Mouse (Mus musculus): ENCODE measurements around the gene Dnajc28.
A peak's percentile ranks its signal among the peaks of the same experiment; 100 is the strongest.

Gene Dnajc28

DNA sequence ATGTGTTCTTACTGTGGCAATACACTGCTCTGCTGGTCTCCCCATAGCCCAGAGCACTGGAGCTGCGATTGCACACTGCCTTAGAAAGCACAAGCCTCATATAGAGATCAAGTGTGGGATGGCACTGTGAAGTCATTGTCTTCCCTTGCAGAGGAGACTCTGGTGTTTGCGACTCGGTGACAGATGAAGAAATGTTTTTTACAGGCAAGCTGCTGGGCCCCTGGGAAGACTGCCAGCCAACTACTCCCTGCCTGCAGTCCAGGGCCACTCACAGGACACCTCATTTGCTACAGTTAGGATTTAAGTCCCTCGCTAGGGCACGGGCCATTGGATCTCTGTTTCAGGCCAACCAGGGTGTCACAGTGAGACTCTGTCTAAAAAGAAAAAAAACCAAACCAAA is 13.6 kb upstream of the Dnajc28 start:
- no peak for DNase-seq (ENCODE audit: low read depth)

GRCm38 (mm10) chr16:91630584-91630983 is 11.8 kb upstream of the Dnajc28 start:
- no peak for DNase-seq (ENCODE audit: low read depth)

- no peak for DNase-seq (ENCODE audit: low read depth)
These were observed 10.9 kb upstream of the Dnajc28 start for GRCm38 (mm10) chr16:91629749-91630148.

GRCm38 (mm10) chr16:91628673-91629072 is 9.8 kb upstream of the Dnajc28 start:
- DNase-seq (ENCODE audit: low read depth), result no peak

GRCm38 (mm10) chr16:91627831-91628230 is 9.0 kb upstream of the Dnajc28 start:
- no peak for DNase-seq (ENCODE audit: low read depth)

- DNase-seq (ENCODE audit: low read depth), result no peak
These were observed 4.2 kb upstream of the Dnajc28 start for GRCm38 (mm10) chr16:91623074-91623473.

DNA sequence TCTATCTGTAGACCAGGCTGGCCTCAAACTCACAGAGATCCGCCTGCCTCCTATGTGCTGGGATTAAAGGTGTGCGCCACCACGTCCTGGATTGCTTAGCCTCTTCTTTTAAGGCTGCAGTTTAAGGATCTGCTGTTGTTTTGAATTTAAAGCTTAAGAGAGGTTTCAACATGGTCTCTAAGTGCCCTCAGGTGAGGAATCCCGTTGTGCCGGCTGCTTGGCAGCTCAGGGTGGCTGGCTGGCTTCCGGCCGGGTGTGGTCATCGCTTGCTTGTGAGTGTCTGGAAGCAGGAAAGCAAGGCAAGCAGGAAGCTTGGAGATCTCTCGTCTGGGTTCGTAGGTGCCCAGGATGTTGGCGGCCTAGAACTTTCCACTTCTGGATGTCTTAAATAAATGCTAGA is 2.2 kb upstream of the Dnajc28 start:
- DNase-seq (ENCODE audit: low read depth), result no peak

- no peak for DNase-seq (ENCODE audit: low read depth)
These were observed 1.4 kb upstream of the Dnajc28 start for GRCm38 (mm10) chr16:91620185-91620584.

- no peak for DNase-seq (ENCODE audit: low read depth)
These were observed 4.3 kb downstream of the Dnajc28 start for GRCm38 (mm10) chr16:91614552-91614951.

DNA sequence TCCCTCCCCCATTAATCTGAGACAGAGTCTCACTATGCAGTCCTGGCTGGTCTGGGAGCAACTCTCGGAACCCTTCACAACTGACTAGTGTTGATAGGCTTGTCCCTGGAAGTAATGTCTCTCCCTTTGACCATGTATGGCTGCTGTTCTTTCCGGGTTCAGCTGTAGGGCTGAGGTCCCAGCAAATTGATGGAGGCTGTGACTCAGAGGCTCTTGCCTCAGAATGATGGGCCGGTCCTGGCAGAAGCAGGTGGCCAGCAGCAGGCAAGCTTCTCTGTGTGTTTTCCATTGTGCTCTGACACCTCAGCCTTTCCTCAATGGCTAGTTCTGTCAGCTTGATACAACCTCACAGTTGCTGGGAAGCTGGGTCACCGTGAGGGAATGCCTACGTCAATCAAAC is 6.3 kb downstream of the Dnajc28 start:
- DNase-seq (ENCODE audit: low read depth), result no peak

DNA sequence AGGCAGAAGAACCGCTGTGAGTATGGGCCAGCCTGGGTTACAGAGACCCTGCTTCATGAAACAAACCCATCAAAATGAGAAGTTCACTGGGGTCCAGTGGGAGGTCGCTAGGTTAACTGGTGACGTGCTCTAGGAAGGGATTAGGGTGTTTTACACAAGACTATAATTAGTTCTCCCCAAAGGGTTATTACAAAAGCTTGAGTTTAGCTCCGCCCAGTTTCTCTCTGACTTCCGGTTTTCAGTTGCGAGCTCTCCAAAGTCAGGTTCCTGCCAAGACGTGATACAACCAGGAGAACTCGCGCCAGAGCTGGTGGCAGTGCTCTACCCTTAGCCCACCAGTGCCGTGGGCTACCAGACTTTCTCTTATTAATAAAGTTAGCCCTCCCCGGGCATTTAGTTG is 7.6 kb downstream of the Dnajc28 start:
- DNase-seq (ENCODE audit: low read depth), result peak; percentile 40

- DNase-seq (ENCODE audit: low read depth), result no peak
These were observed 9.2 kb downstream of the Dnajc28 start for GRCm38 (mm10) chr16:91609501-91610245.

DNA sequence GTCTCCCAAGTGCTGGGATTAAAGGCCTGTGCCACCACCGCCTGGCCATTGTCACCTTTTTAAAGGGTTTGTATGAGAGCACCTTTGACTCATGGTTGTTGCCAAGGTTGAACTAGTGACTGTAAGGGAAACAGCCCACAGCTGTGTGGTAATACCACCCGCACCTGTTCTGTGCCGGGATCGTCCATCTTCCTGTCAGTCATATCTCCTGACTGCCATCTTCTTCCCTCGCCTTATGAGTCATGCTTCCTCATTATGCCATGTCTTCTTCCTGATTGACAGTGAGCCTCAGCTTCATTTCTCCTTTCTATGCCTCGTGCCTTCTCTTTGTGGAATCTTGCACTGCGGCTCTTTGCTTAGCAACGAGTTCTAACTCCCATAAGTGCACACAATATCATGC is 11.9 kb downstream of the Dnajc28 start:
- DNase-seq (ENCODE audit: low read depth), result peak; percentile 36

DNA sequence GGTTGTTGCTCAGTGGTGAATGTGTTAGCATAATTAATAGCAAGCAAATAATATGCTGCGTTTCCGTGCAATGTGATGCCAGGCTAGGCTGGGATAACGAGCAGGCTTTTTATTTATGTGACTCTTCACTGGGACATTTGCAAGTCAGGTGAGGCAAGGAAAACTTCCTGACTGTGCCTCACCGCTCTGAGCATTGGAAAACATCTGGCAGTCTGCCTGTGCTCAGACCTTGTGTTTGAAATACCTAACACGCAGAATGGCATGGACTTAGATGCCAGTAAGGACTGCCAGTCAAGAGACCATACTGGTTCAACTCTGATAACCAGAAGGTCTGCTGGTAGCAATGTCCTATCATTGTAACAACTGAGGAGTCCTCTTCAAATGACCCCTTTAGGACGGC is 13.7 kb downstream of the Dnajc28 start:
- DNase-seq (ENCODE audit: low read depth), result no peak

GRCm38 (mm10) chr16:91601693-91602092 is 17.1 kb downstream of the Dnajc28 start:
- no peak for DNase-seq (ENCODE audit: low read depth)

- no peak for DNase-seq (ENCODE audit: low read depth)
These were observed 17.7 kb downstream of the Dnajc28 start for GRCm38 (mm10) chr16:91601081-91601480.

DNA sequence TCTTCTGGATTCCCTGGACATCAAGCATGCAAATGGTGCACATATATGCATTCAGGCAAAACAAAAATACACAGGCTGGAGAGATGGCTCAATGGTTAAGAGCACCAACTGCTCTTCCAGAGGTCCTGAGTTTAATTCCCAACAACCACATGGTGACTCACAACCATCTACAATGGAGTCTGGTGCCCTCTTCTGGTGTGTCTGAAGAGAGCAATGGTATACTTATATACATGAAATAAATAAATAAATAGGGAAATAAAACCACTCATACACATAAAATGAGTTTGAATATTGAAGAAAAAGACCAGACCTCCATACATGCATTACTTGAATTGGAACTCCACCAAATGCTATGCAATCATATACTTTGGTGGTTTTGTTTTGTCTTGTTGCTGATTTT is 19.6 kb downstream of the Dnajc28 start:
- no peak for DNase-seq (ENCODE audit: low read depth)

GRCm38 (mm10) chr16:91597672-91598010 is 21.2 kb downstream of the Dnajc28 start, which contains the start of gene Tmem50b:
Tmem50b (minus strand) TSS chr16:91597800.
- DNase-seq (ENCODE audit: low read depth), result peak; percentile 96

DNA sequence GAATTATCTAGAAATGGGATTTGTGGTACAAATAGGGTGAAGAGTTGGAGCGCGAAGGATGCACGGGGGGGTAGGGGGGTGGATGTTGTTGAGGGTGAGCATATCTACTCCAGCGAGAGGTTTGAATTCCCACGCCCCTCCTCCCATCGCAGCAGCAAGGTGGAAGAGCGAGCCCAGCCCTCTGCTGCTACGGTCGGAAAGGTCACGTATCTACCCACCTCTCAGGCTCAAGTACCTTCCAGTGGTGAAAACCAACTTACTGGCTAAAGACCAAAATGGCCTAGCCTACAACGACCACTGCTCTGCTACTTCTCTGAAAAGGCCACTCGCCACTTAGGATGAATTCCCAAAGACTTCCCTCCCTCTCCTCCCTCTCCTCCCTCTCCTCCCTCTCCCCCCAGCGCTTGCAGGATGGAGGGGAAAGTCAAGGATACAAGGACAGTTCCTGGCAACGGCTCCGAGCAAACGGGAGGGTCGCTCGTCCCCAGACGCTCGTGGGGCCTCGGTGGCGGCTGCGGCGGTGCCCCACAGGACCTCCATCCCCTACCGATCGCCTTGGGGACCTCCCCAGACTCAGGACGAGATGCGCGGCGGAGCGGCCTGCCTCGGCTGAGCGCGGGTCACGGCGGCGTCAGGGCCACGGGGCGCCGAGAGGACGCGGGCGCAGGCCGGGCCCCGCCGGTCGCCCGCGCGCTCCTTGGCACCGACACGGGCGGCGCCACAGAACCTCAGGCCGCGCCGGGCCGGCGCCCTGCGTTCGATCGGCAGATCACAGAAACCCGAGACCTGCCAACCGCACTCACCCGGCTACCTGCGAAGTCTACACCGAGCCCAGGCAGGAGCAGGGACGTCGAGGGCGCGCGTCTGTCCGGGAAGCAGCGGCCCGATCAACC is 21.8 kb downstream of the Dnajc28 start:
- no peak for DNase-seq (ENCODE audit: low read depth)

- no peak for DNase-seq (ENCODE audit: low read depth)
These were observed 22.4 kb downstream of the Dnajc28 start for GRCm38 (mm10) chr16:91596397-91596778.

- DNase-seq (ENCODE audit: low read depth), result no peak
These were observed 23.8 kb downstream of the Dnajc28 start for GRCm38 (mm10) chr16:91595076-91595475.

- no peak for DNase-seq (ENCODE audit: low read depth)
These were observed 25.6 kb downstream of the Dnajc28 start for GRCm38 (mm10) chr16:91593262-91593661.

DNA sequence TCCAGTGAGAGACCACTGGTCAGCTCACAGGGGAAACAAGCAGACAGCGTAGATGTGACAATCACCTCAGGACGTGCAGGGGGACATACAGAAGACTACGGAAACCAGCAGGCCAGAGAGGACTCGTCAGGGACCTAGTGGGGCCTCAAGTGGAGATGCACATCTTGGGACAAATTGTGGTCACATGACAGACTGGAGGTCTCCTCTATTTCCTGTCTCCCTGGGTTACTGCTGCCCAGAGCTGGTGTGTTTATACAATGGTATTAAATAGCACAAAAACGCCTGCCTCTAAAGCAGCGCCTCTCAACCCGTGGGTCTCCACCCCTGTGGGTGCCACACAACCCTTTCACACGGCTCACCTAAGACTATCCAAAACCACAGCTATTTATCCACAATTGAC is 26.7 kb downstream of the Dnajc28 start:
- no peak for DNase-seq (ENCODE audit: low read depth)
